Mouse (Mus musculus) cerebellum, adult 2 months (tissue): ENCODE measurements around the gene Sgcd. TPM values are rescaled to one million over a fixed set of nuclear protein-coding genes. Genes with fewer than 3 reads are reported as not detected.

Experiments
- DNase-seq, 2 experiments: peaks; one replicate each; pipeline ENCODE4 v3.0.0; 2021
- H3K27ac ChIP-seq: fragments of 200-500 bp; 2 replicates; pipeline ENCODE4 v1.5.1; 2012; ENCODE audit warnings: low read length, control low read depth, inconsistent platforms; ENCODE audit not compliant: insufficient read depth
- H3K27me3 ChIP-seq: fragments of 200-500 bp; 2 replicates; pipeline ENCODE4 v1.6.1; 2012; ENCODE audit warnings: inconsistent platforms, mild to moderate bottlenecking, low read length, moderate library complexity; ENCODE audit not compliant: control insufficient read depth, insufficient read depth
- H3K4me1 ChIP-seq: fragments of 200-500 bp; 2 replicates; pipeline ENCODE4 v1.6.1; 2011; ENCODE audit warnings: low read length; ENCODE audit not compliant: control insufficient read depth, insufficient read depth
- H3K4me3 ChIP-seq: fragments of 200-500 bp; replicated peaks from 2 replicates; pipeline ENCODE3; 2011; ENCODE audit warnings: mild to moderate bottlenecking, low read depth, low read length, control low read depth; ENCODE audit not compliant: insufficient read depth
- CTCF ChIP-seq: fragments of 200-500 bp; IDR thresholded peaks from 2 replicates; pipeline ENCODE4 v1.5.1; 2011; ENCODE audit warnings: low read depth, mild to moderate bottlenecking, control low read depth, low read length, moderate library complexity, borderline replicate concordance; ENCODE audit not compliant: insufficient read depth
- POLR2A ChIP-seq: fragments of 200-500 bp; IDR thresholded peaks from 2 replicates; pipeline ENCODE4 v1.6.1; 2011; ENCODE audit warnings: low read length, control low read depth, borderline replicate concordance; ENCODE audit not compliant: insufficient read depth
- WGBS: fragments of 180-500 bp; shearing (Covaris S2); methylation state at CpG from one replicate; pipeline ENCODE4 v1.1.7; 2018; 5-methylcytosine and 5-hydroxymethylcytosine counted together
- polyA plus RNA-seq: library from polyadenylated mRNA; depleted of rRNA; stranded (reverse); fragments of >200 nt; gene quantifications from 2 replicates; pipeline ENCODE4 v1.2.3, GENCODE M21; 2012

The Sgcd gene
- polyA plus RNA-seq, 1 experiment = 2.6 TPM

- no peak overlapping the region for H3K27ac ChIP-seq
- H3K27me3 ChIP-seq = no peaks in the 10 kb centered on the region
- H3K4me1 ChIP-seq = no peaks in the 10 kb centered on the region
- WGBS = 61% methylated on average over 2 of the region's 2 CpGs
- DNase-seq = no peak
- H3K4me3 ChIP-seq = no peak overlapping the region
- TF ChIP-seq POLR2A = no peak
- TF ChIP-seq CTCF = no peak
Observed at GRCm38 (mm10) chr11:47351585-47351984, 637.2 kb downstream of the Sgcd start.

GRCm38 (mm10) chr11:47343486-47343885, 645.3 kb downstream of the Sgcd start:
- DNase-seq = no peak

GRCm38 (mm10) chr11:47333702-47334101, 655.1 kb downstream of the Sgcd start:
- no peaks in the 10 kb centered on the region for H3K27me3 ChIP-seq
- WGBS = 92% methylated on average over 2 of the region's 2 CpGs
- no peak overlapping the region for H3K4me3 ChIP-seq
- no peaks in the 10 kb centered on the region for H3K4me1 ChIP-seq
- no peak overlapping the region for H3K27ac ChIP-seq
- no peak for TF ChIP-seq CTCF
- no peak for TF ChIP-seq POLR2A
- no peak for DNase-seq

More at GRCm38 (mm10) chr11:47343486-47343885, 645.3 kb downstream of the Sgcd start:
- TF ChIP-seq POLR2A (no peak), CTCF (no peak)
- 6% methylated on average over 2 of the region's 2 CpGs for WGBS
- Histone ChIP-seq H3K4me3 (no peak overlapping the region), H3K27ac (no peak overlapping the region), H3K4me1 (no peaks in the 10 kb centered on the region), H3K27me3 (no peaks in the 10 kb centered on the region; the same call in 1 of the 2 replicates)

- Histone ChIP-seq H3K4me3 (no peak overlapping the region), H3K27me3 (no peaks in the 10 kb centered on the region; the same call in 1 of the 2 replicates), H3K4me1 (no peaks in the 10 kb centered on the region), H3K27ac (no peak overlapping the region)
- DNase-seq = no peak
- TF ChIP-seq CTCF = no peak
- TF ChIP-seq POLR2A = no peak
Observed at GRCm38 (mm10) chr11:47305579-47305978, 683.2 kb downstream of the Sgcd start.

GRCm38 (mm10) chr11:47304702-47305450, 683.9 kb downstream of the Sgcd start:
- no peak overlapping the region for H3K27ac ChIP-seq
- H3K4me1 ChIP-seq = no peaks in the 10 kb centered on the region
- H3K27me3 ChIP-seq = no peaks in the 10 kb centered on the region; the same call in 1 of the 2 replicates
- no peak for DNase-seq
- no peak overlapping the region for H3K4me3 ChIP-seq
- WGBS = 56% methylated on average over 12 of the region's 12 CpGs
- TF ChIP-seq POLR2A (no peak), CTCF (no peak)

- no peaks in the 10 kb centered on the region for H3K4me1 ChIP-seq
- TF ChIP-seq POLR2A (no peak), CTCF (no peak)
- no peak for DNase-seq
- no peaks in the 10 kb centered on the region for H3K27me3 ChIP-seq
- H3K4me3 ChIP-seq = no peak overlapping the region
- 92% methylated on average over 1 of the region's 1 CpGs for WGBS
- no peak overlapping the region for H3K27ac ChIP-seq
Observed at GRCm38 (mm10) chr11:47299777-47300176, 689.0 kb downstream of the Sgcd start.

GRCm38 (mm10) chr11:47297805-47298340, 690.9 kb downstream of the Sgcd start:
- no peak for DNase-seq
- 70% methylated on average over 1 of the region's 1 CpGs for WGBS
- no peaks in the 10 kb centered on the region for H3K27me3 ChIP-seq
- TF ChIP-seq POLR2A (no peak), CTCF (no peak)
- no peaks in the 10 kb centered on the region for H3K4me1 ChIP-seq
- H3K4me3 ChIP-seq = no peak overlapping the region
- H3K27ac ChIP-seq = no peak overlapping the region

GRCm38 (mm10) chr11:47294741-47295140, 694.0 kb downstream of the Sgcd start:
- H3K27ac ChIP-seq = no peak overlapping the region
- H3K27me3 ChIP-seq = no peaks in the 10 kb centered on the region
- DNase-seq = no peak
- 91% methylated on average over 1 of the region's 1 CpGs for WGBS
- no peaks in the 10 kb centered on the region for H3K4me1 ChIP-seq
- TF ChIP-seq POLR2A = no peak
- no peak for TF ChIP-seq CTCF
- H3K4me3 ChIP-seq = no peak overlapping the region
